Mouse (Mus musculus) left cerebral cortex, adult 18-20 months (tissue): ENCODE results near the gene Ugt2b5. TPM values are rescaled to one million over a fixed set of nuclear protein-coding genes. Genes with fewer than 3 reads are reported as not detected.
"Not testable (repeated sequence)": the region's sequence is repeated elsewhere in the genome, so short reads cannot be mapped to it uniquely, and the experiment has no call there.

Experiments
- DNase-seq, 2 experiments: peaks; one replicate each; pipeline ENCODE4 v3.0.0; 2021 to 2022; ENCODE audit warnings: low spot score in 2 of 2, mixed read lengths in 1 of 2
- long read RNA-seq, 2 experiments: library from polyadenylated mRNA; stranded (forward); transcript quantifications; one replicate each; pipeline ENCODE4 v2.0.0; 2021
- total RNA-seq, 2 experiments: library from RNA; stranded (reverse); gene quantifications; 2 replicates each; pipeline ENCODE4 v1.2.3; 2021

Ugt2b5 gene
- not detected for total RNA-seq
- long read RNA-seq, experiment 1: 0 reads
- long read RNA-seq, experiment 2: 0 reads

DNA sequence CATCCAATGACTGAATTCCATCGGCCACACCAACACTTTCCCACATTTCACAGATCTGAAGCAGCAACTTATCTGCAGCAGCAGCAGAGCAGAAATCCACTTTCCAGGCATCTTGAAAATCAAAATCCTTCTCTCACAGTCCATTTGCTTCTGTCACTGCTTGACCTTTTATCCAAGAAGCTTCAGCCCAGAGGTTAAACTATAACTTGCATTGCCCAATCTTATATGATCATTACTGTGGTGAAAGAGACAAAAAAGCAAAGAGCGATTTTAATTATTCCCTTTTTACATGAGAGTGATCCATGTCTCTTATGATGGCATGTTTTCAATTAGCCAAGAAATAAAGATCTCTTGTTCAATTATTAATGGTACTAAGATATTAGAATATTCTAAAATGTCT lies at the start of gene Ugt2b5:
TSS of gene Ugt2b5 (minus strand) at position 123 of the 400 bp plus-strand sequence.
- DNase-seq: not testable (repeated sequence)

DNA sequence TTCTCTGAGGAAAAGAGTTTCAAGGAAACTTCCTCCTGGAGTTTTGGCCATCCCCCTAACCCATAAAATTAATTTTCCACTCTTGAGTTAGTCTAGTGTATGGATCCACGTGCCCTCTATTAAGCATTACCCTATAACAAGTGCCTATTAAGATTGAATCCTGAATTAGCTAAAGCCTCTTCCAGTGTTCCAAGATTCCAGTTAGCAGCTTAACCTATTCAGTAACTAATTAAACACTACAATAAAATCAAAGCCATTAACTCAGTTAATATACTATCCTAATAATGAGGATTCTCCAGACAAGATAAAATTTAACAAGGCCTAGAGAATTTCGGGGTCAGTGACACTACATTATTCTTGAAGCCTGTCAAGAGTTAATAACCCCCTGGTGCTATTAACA lies 35.7 kb upstream of the Ugt2b5 start:
- DNase-seq: not testable (repeated sequence)

DNA sequence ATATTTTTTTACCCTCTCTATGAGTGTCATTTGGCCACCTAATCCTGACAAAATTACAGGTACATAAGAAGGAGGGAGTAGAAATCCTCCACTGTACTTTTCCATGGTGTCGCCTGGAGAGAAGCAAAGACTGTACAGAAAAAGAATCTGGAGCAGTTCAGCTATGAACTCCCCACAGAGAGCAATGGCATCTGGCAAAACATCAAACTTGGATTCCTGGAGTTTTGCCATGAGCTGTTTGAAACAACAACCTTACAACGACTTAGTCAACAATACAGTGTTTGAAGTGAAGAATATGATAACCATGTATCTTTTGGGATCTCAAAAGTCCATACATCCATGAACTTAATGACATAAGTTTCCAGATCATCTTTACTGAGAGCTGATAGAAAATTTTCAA lies 34.6 kb upstream of the Ugt2b5 start:
- DNase-seq: no peak

DNA sequence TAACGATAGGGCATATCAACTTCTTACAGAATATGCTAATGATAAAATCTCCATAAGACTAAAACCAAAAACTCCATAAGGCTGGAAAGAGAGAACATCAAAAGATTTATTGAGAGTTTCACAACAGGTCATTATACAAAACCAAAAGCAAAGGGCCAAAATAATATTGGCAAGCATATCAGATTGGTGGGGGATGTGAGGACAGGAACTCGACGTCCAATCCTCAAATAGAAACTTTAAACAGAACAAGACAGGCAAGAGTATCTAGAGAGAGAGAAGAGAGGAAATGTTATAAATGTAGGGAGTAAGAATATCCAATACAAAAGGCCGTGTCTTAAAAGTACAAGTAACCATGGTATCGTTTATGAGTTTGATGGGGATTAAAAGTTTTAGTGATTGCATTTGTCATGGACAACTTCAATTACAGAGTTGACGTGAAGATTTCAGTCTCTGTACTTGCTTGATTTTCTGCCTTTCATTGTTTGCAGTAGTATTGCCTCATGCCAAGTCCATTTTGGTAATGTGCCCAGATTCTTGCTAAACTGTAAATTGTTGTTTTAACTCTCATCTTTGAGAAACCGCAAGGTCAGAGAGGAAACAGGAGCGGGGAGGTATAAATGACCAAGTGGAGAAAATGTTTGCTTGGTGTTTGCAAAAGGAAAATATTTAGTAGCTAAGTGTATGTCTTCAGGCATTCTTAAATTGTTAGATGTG lies 7.8 kb upstream of the Ugt2b5 start:
- DNase-seq: no peak

DNA sequence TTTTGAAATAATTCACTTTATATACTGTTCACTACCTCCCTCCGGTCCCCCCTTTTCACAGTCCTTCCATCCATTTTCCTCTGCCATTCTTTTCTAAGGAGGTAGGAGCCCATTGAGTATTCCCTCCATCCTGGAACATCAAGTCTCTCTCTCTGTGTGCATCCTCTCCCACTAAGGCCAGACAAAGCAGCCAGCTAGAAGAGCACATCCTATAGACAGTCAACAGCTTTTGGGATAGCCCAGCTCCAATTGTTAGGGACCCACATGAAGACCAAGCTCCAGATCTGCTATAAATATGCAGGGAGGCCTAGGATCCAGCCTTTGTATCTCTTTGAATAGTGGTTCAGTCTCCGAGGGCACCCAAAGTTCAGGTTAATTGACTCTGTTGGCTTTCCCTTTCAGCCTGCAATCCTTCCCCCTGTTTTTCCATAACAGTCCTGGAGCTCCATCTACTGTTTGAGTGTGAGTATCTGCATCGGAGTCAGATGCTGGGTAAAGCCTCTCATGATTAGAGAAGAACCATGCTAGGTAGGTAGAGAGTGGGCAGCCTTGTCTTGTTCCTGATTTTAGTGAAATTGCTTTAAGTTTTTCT lies 2.8 kb upstream of the Ugt2b5 start:
- DNase-seq: peak; percentile 8 to 14

DNA sequence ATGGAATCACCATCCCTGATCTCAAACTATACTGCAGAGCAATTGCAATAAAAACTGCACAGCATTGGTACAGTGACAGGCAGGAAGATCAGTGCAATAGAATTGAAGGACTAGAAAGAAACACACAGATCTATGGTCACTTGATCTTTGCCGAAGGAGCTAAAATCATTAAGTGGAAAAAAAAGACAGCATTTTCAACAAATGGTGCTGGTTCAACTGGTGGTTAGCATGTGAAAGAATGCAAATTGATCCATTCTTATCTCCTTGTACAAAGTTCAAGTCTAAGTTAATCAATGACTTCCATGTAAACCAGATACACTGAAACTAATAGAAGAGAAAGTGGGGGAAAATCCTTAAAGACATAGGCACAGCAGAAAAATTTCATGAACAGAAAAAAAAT lies 36.4 kb downstream of the Ugt2b5 start:
- DNase-seq: not testable (repeated sequence)

DNA sequence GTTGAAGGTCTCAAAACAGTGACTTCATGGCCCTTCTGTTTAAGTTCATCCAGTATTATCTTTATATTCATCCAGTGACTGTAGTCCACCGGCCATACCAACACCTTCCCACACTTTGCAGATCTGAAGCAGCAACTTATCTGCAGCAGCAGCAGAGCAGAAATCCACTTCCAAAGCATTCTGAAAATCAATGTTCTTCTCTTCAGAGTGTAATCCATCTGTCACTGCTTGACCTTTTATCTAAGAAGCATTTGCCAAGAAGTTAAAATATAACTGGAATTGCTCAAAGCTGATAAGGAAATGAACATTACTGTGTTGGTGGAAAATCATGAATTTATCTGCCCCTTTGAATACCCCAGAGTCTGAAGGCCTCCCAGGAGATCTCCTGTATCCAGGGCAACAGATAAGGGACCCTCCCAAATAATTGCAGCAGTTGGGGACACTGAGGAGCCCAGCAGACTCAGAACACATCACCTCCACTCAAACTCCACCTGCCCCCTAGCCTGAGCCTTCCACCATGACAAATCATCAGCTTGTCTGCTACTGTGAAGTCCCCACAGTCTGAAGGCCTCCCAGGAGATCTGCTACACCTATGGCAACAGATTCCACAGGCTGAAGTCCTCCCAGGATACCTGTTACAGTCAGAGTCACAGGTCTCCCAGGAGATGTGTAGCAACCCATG lies 47.6 kb downstream of the Ugt2b5 start, which contains the start of gene Ugt2b36:
TSS of gene Ugt2b36 (minus strand) at position 210 of the 682 bp plus-strand sequence.
- no peak for DNase-seq

DNA sequence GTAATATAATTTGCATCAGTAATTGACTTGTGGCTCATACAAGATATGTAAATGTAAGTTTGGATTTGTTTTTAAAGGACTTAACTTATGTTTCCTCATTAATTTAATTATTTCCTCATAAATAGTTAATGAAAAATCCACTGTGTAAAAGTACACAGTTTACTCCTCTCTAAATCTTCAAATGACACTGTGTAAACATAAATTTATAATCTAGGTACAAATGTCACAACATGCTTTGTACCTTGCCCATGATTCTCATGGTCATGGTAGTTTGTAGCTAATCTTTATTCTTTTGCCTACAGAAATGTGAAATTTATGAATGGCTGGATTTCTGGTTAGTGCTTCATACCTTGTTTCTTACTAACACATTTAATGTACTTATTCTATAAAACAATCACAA lies 49.0 kb downstream of the Ugt2b5 start:
- DNase-seq: no peak

DNA sequence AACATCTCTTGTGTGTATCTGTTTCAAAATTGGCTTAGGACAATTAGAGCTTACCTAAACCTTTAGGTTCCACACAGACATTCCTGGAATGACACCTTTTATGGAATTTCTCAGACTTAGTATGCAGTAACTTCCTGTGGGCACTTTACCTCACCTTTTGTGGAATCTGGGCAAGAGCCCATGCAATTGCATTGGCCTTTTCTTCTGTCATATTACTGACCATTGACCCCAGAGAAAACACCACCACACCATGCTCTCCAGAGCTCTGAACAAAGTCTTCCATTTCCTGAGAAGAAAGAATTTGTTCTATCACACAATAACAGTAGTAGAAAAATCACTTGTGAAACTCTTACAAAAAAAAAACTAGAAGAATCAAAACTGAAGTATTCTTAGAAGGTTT lies 50.9 kb downstream of the Ugt2b5 start:
- DNase-seq: no peak

DNA sequence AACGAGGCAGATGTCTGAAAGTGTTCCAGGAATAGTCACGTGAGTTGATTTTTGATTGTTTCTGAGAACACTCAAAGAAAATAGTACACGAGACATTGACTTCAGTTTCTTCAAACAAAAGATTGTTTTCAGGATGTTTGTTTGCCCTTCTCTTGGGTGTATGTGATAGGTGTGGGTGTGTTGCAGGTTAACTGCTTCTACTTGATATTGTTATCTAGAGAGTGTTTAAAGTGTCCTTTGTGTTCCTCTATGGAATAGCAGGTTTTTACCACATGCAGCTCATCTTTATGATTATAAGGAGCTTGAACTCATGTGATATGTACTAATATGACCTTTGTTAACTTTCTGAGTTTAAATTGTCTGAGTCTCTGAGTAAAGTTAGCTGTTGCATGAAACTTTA lies 53.8 kb downstream of the Ugt2b5 start:
- DNase-seq: no peak

Other genes starting within 250 kb of the Ugt2b5 start
- gene Ugt2b34, start 233.4 kb downstream of the Ugt2b5 start, total RNA-seq: not detected
- gene Ugt2b1, start 213.8 kb downstream of the Ugt2b5 start, total RNA-seq: not detected
- not detected for gene Ugt2b35, start 139.5 kb downstream of the Ugt2b5 start, total RNA-seq
- not detected for gene Ugt2b36, start 47.8 kb downstream of the Ugt2b5 start, total RNA-seq
- gene Ugt2b37, start 114.5 kb upstream of the Ugt2b5 start, total RNA-seq: not detected
- gene Ugt2a3, start 196.9 kb upstream of the Ugt2b5 start, total RNA-seq: not detected